Comparison of ENCODE assay signal across 9 mouse cellular contexts in genomic region chr16:95196622-95197021, GRCm38 (mm10).
DNase-seq lines count a peak whose midpoint lies in the region; ATAC-seq and TF ChIP-seq lines count a peak whose summit lies in the region.
"Had no signal": no experiment of that assay in that cellular context is flagged by ENCODE, and none has a peak within 500 bp of the region (broad histone marks: within the 10 kb centered on the region; RNA-seq: fewer than 3 reads in every experiment).

No protein-coding gene starts in this region.

- ATAC-seq in forebrain, embryonic 12.5 days (ENCODE audit: low FRiP score), result no peak
- ATAC-seq in heart, postnatal 0 days (ENCODE audit: insufficient read depth, low read depth), result no peak; the same call in 1 of the 2 replicates
- ATAC-seq in midbrain, postnatal 0 days (ENCODE audit: low FRiP score), result no peak
- peak; percentile 77 for ATAC-seq in stomach, postnatal 0 days (ENCODE audit: low FRiP score, low TSS enrichment)

- no peak overlapping the region for H3K4me3 ChIP-seq in forebrain, embryonic 10.5 days
- H3K4me3 ChIP-seq in forebrain, embryonic 12.5 days (replicated peaks), result no peak overlapping the region
- H3K4me3 ChIP-seq in heart, postnatal 0 days (ENCODE audit: low read depth, low read length), result no peak overlapping the region
- H3K4me3 ChIP-seq in midbrain, postnatal 0 days (ENCODE audit: low read depth, low read length), result no peak overlapping the region
- no peak overlapping the region for H3K4me3 ChIP-seq in stomach, postnatal 0 days (ENCODE audit: low read depth, low read length)
- H3K4me3 ChIP-seq: liver, embryonic 15.5 days had no signal

- no peaks in the 10 kb centered on the region for H3K9me3 ChIP-seq in forebrain, embryonic 10.5 days
- H3K9me3 ChIP-seq in forebrain, embryonic 12.5 days, result no peaks in the 10 kb centered on the region
- no peaks in the 10 kb centered on the region for H3K9me3 ChIP-seq in heart, postnatal 0 days (replicated peaks; ENCODE audit: control insufficient read depth, low read length)
- no peaks in the 10 kb centered on the region for H3K9me3 ChIP-seq in midbrain, postnatal 0 days (ENCODE audit: low read length)
- no peaks in the 10 kb centered on the region for H3K9me3 ChIP-seq in stomach, postnatal 0 days (ENCODE audit: control insufficient read depth, low read length)
- H3K9me3 ChIP-seq: liver, embryonic 15.5 days had no signal

- H3K4me1 ChIP-seq in forebrain, embryonic 10.5 days, result peaks cover 12% of the 10 kb centered on the region
- peaks cover 5% of the 10 kb centered on the region; the same call in 1 of the 2 replicates for H3K4me1 ChIP-seq in forebrain, embryonic 12.5 days
- H3K4me1 ChIP-seq in heart, postnatal 0 days (ENCODE audit: control insufficient read depth, insufficient read depth), result no peaks in the 10 kb centered on the region
- H3K4me1 ChIP-seq in midbrain, postnatal 0 days (ENCODE audit: insufficient read depth, low read length), result no peaks in the 10 kb centered on the region
- H3K4me1 ChIP-seq in stomach, postnatal 0 days (replicated peaks; ENCODE audit: control insufficient read depth, insufficient read depth), result no peaks in the 10 kb centered on the region
- H3K4me1 ChIP-seq: liver, embryonic 15.5 days had no signal

- TF ChIP-seq CTCF in heart, postnatal 0 days (IDR thresholded peaks at IDR 0.05; ENCODE audit: low read depth), result peak; percentile 82
- TF ChIP-seq CTCF in midbrain, postnatal 0 days (IDR thresholded peaks at IDR 0.05), result peak; percentile 80
- TF ChIP-seq CTCF in stomach, postnatal 0 days (IDR thresholded peaks at IDR 0.05; ENCODE audit: low read depth), result peak; percentile 96

- WGBS in forebrain, embryonic 10.5 days, result 0% methylated on average over 1 of the region's 1 CpGs
- 0% methylated on average over 1 of the region's 1 CpGs for WGBS in forebrain, embryonic 12.5 days
- WGBS in heart, postnatal 0 days, result 0% methylated on average over 1 of the region's 1 CpGs
- WGBS in midbrain, postnatal 0 days, result 0% methylated on average over 1 of the region's 1 CpGs
- WGBS in stomach, postnatal 0 days, result 0% methylated on average over 1 of the region's 1 CpGs

- H3K9ac ChIP-seq in forebrain, embryonic 12.5 days, result no peak overlapping the region
- no peak overlapping the region for H3K9ac ChIP-seq in heart, postnatal 0 days (replicated peaks; ENCODE audit: low read depth, low read length)
- no peak overlapping the region for H3K9ac ChIP-seq in midbrain, postnatal 0 days (replicated peaks; ENCODE audit: low read length, poor library complexity, severe bottlenecking)
- H3K9ac ChIP-seq in stomach, postnatal 0 days (ENCODE audit: low read length), result no peak overlapping the region
- H3K9ac ChIP-seq: liver, embryonic 15.5 days had no signal

- H3K27me3 ChIP-seq in forebrain, embryonic 10.5 days (ENCODE audit: poor library complexity, severe bottlenecking), result no peaks in the 10 kb centered on the region
- no peaks in the 10 kb centered on the region; the same call in 1 of the 2 replicates for H3K27me3 ChIP-seq in forebrain, embryonic 12.5 days
- no peaks in the 10 kb centered on the region for H3K27me3 ChIP-seq in heart, postnatal 0 days (ENCODE audit: control insufficient read depth, insufficient read depth, low read length)
- no peaks in the 10 kb centered on the region for H3K27me3 ChIP-seq in midbrain, postnatal 0 days (ENCODE audit: insufficient read depth, low read length)
- H3K27me3 ChIP-seq in stomach, postnatal 0 days (ENCODE audit: control insufficient read depth, insufficient read depth, low read length), result no peaks in the 10 kb centered on the region
- H3K27me3 ChIP-seq: liver, embryonic 15.5 days had no signal

- no peak overlapping the region for H3K27ac ChIP-seq in forebrain, embryonic 10.5 days
- H3K27ac ChIP-seq in forebrain, embryonic 12.5 days, result no peak overlapping the region
- no peak overlapping the region for H3K27ac ChIP-seq in heart, postnatal 0 days (ENCODE audit: low read depth)
- H3K27ac ChIP-seq in midbrain, postnatal 0 days (ENCODE audit: low read depth, low read length), result no peak overlapping the region
- no peak overlapping the region for H3K27ac ChIP-seq in stomach, postnatal 0 days (replicated peaks)
- H3K27ac ChIP-seq: liver, embryonic 15.5 days had no signal

- TF ChIP-seq EP300 in heart, postnatal 0 days (IDR thresholded peaks at IDR 0.05; ENCODE audit: low read depth), result no peak
- TF ChIP-seq EP300 in stomach, postnatal 0 days (optimal IDR thresholded peaks at IDR 0.05), result no peak

- H3K4me2 ChIP-seq in forebrain, embryonic 12.5 days, result no peak overlapping the region
- H3K4me2 ChIP-seq in heart, postnatal 0 days (ENCODE audit: low read depth, low read length), result no peak overlapping the region
- no peak overlapping the region for H3K4me2 ChIP-seq in midbrain, postnatal 0 days (ENCODE audit: low read depth, low read length, poor library complexity, severe bottlenecking)
- no peak overlapping the region for H3K4me2 ChIP-seq in stomach, postnatal 0 days (replicated peaks; ENCODE audit: low read depth)
- H3K4me2 ChIP-seq: liver, embryonic 15.5 days had no signal

- DNase-seq in forebrain, embryonic 10.5 days (ENCODE audit: extremely low spot score, low spot score), result peak; percentile 64
- peak; percentile 43 for DNase-seq in T-cell, adult 2 months (ENCODE audit: low spot score)
- DNase-seq in cerebellum, postnatal 25 days, result peak; percentile 73 to 87
- peak; percentile 54 for DNase-seq in heart, postnatal 0 days (ENCODE audit: low spot score)
- DNase-seq in layer of hippocampus, postnatal 36 days, result peak; percentile 58 to 71
- peak; percentile 44 for DNase-seq in midbrain, postnatal 0 days (ENCODE audit: low spot score)
- DNase-seq in stomach, postnatal 0 days (ENCODE audit: low spot score), result peak; percentile 86

- no peaks in the 10 kb centered on the region for H3K36me3 ChIP-seq in forebrain, embryonic 10.5 days (replicated peaks)
- no peaks in the 10 kb centered on the region for H3K36me3 ChIP-seq in forebrain, embryonic 12.5 days (replicated peaks)
- H3K36me3 ChIP-seq in heart, postnatal 0 days (replicated peaks; ENCODE audit: control insufficient read depth, insufficient read depth, low read length), result no peaks in the 10 kb centered on the region
- H3K36me3 ChIP-seq in midbrain, postnatal 0 days (ENCODE audit: insufficient read depth, low read length), result no peaks in the 10 kb centered on the region
- no peaks in the 10 kb centered on the region for H3K36me3 ChIP-seq in stomach, postnatal 0 days (ENCODE audit: control insufficient read depth, insufficient read depth, low read length)
- H3K36me3 ChIP-seq: liver, embryonic 15.5 days had no signal
